Mouse (Mus musculus): ENCODE data around the gene Cpt1a. TPM values are rescaled to one million over a fixed set of nuclear protein-coding genes. Genes with fewer than 3 reads are reported as not detected.

The Cpt1a gene
- polyA plus RNA-seq, 1 experiment = 23.1 TPM

DNA sequence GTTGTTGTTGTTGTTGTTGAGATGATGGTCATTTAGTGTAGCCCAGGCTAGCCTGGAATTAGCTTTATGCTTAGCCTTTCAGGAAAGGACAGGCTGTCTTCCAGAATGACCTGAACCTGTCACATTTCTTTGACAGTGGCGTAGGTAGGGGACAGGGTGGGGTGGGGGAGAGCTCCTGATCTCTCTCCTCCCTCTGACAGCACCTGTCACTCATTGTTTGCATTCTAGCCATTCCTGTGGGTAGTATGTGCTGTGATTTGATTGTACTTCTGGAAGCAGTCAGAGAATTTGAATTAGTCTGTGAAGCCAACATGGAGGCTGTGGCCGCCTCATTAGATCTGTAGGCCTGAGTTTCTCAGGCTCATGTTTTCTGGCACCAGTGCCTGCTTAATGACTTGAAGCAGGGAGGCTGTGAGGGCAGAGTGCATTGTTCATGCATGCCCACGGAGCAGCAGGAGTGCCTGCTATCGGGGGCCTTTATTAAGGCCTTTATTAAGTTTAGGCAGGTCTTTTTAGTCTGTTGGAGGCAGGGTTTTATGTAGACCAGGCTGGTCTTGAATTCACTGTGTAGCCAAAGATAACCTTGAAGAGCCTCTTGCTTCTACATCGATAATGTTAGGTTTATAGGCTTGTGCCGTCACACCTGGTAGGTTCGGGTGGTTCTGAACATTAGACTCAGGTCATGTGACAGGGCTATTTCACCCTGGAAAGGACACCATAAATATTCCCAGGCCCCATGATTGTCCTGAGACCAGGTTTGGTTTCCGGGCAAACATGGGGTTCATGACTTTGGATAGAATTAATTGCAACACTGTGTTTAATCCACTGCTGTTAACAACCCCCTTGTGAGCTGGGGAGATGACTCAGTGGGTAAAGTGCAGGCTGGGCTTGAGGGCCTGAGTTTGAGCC lies 22.8 kb downstream of the Cpt1a start:
- DNase-seq (ENCODE audit: low read depth) = peak; percentile 74
- TF ChIP-seq POLR2A (IDR thresholded peaks at IDR 0.05; ENCODE audit: borderline replicate concordance, extremely low read depth, insufficient read depth, insufficient read length, poor library complexity, severe bottlenecking) = no peak
- no peak for TF ChIP-seq CTCF (IDR thresholded peaks at IDR 0.05; ENCODE audit: borderline replicate concordance, extremely low read depth, insufficient read depth, insufficient read length)

- no peak for DNase-seq (ENCODE audit: low read depth)
- TF ChIP-seq CTCF (IDR thresholded peaks at IDR 0.05; ENCODE audit: borderline replicate concordance, extremely low read depth, insufficient read depth, insufficient read length) (peak; percentile 9; the same call in 1 of the 2 replicates), POLR2A (IDR thresholded peaks at IDR 0.05; ENCODE audit: borderline replicate concordance, extremely low read depth, insufficient read depth, insufficient read length, poor library complexity, severe bottlenecking) (no peak)
Observed at GRCm38 (mm10) chr19:3347784-3348183, 25.6 kb downstream of the Cpt1a start.

- TF ChIP-seq POLR2A (IDR thresholded peaks at IDR 0.05; ENCODE audit: borderline replicate concordance, extremely low read depth, insufficient read depth, insufficient read length, poor library complexity, severe bottlenecking) (no peak), CTCF (IDR thresholded peaks at IDR 0.05; ENCODE audit: borderline replicate concordance, extremely low read depth, insufficient read depth, insufficient read length) (no peak)
- peak; percentile 35 for DNase-seq (ENCODE audit: low read depth)
Observed at GRCm38 (mm10) chr19:3353415-3354111, 31.4 kb downstream of the Cpt1a start.

DNA sequence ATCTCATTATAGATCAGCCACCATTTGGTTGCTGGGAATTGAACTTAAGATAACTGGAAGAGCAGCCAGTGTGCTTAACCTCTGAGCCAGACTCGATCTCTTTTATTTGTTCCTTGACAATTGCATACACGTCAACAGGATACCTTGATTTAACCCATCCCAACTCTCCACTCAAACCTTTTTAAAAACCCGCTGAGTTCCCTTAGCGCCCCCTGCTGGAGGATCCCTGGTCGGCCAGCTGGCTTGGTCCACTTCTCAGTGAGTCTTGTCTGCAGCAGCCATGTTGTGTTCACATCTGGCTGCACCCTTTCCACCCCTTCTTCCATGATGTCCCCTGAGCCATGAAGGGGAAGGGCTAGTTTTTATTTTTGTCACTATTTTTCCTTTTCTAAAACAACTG lies 33.0 kb downstream of the Cpt1a start:
- no peak for DNase-seq (ENCODE audit: low read depth)
- peak; percentile 46 for TF ChIP-seq CTCF (IDR thresholded peaks at IDR 0.05; ENCODE audit: borderline replicate concordance, extremely low read depth, insufficient read depth, insufficient read length)
- TF ChIP-seq POLR2A (IDR thresholded peaks at IDR 0.05; ENCODE audit: borderline replicate concordance, extremely low read depth, insufficient read depth, insufficient read length, poor library complexity, severe bottlenecking) = no peak

DNA sequence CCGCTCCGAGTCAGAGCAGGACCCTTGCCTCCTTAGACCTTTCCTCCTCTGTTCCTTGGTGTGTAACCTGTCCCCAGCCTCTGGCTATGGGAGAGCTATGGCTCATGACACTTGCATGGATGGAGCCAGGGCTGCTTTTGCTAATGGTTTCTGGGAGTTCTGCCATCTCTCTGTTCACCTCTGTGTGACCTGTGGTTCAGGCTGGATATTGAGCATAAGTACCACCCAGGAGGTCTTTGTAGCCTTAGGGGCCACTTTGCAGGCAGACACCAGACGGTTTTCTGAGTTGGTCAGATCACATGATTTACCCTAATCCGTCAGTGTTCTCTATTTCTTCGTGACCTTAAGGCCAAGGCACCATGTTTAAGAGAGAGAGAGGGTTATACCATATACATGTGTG lies 34.4 kb downstream of the Cpt1a start:
- DNase-seq (ENCODE audit: low read depth) = no peak
- TF ChIP-seq CTCF (IDR thresholded peaks at IDR 0.05; ENCODE audit: borderline replicate concordance, extremely low read depth, insufficient read depth, insufficient read length) = no peak
- no peak for TF ChIP-seq POLR2A (IDR thresholded peaks at IDR 0.05; ENCODE audit: borderline replicate concordance, extremely low read depth, insufficient read depth, insufficient read length, poor library complexity, severe bottlenecking)

- no peak for DNase-seq (ENCODE audit: low read depth)
- TF ChIP-seq CTCF (IDR thresholded peaks at IDR 0.05; ENCODE audit: borderline replicate concordance, extremely low read depth, insufficient read depth, insufficient read length) (no peak), POLR2A (IDR thresholded peaks at IDR 0.05; ENCODE audit: borderline replicate concordance, extremely low read depth, insufficient read depth, insufficient read length, poor library complexity, severe bottlenecking) (no peak)
Observed at GRCm38 (mm10) chr19:3357620-3358019, 35.5 kb downstream of the Cpt1a start.

GRCm38 (mm10) chr19:3359841-3360588 lies 37.9 kb downstream of the Cpt1a start:
- no peak for DNase-seq (ENCODE audit: low read depth)
- TF ChIP-seq CTCF (IDR thresholded peaks at IDR 0.05; ENCODE audit: borderline replicate concordance, extremely low read depth, insufficient read depth, insufficient read length) (no peak), POLR2A (IDR thresholded peaks at IDR 0.05; ENCODE audit: borderline replicate concordance, extremely low read depth, insufficient read depth, insufficient read length, poor library complexity, severe bottlenecking) (no peak)

DNA sequence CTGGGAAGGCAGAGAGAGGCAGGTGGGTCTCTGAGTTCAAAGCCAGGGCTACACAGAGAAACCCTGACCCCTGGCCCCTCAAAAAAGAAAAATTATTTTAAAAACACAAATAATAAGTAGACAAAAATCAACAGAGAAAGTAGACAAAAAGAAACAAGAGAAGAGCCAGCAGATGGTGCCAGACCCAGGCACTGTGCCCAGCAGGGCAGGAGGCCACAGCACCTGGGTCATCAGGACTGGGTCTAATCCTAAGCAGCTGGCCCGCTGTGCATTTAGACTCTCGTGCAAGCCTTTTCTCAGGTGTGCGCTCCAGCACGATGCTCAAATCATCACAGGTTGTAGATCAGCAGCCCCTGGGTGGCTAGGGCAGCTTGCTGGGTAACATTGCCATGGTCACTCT lies 41.4 kb downstream of the Cpt1a start:
- DNase-seq (ENCODE audit: low read depth) = no peak
- TF ChIP-seq POLR2A (IDR thresholded peaks at IDR 0.05; ENCODE audit: borderline replicate concordance, extremely low read depth, insufficient read depth, insufficient read length, poor library complexity, severe bottlenecking) (no peak), CTCF (IDR thresholded peaks at IDR 0.05; ENCODE audit: borderline replicate concordance, extremely low read depth, insufficient read depth, insufficient read length) (no peak)

DNA sequence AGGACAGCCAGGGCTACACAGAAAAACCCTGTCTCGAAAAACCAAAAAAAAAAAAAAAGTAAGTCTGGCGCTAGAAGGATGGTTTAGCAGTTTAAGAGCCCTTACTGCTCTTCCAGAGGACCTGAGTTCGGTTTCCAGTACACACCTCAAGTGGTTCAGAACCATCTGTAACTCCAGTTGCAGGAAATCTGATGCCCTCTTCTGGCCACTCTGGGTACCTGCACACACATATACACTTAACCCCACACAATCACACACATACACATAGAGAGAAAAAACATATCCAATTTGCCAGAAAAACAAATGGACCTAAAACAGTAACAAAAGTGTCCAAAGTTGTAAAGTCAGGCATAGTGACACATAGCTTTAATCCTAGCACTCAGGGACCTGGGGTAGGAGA lies 43.0 kb downstream of the Cpt1a start:
- DNase-seq (ENCODE audit: low read depth) = no peak
- TF ChIP-seq POLR2A (IDR thresholded peaks at IDR 0.05; ENCODE audit: borderline replicate concordance, extremely low read depth, insufficient read depth, insufficient read length, poor library complexity, severe bottlenecking) = no peak
- TF ChIP-seq CTCF (IDR thresholded peaks at IDR 0.05; ENCODE audit: borderline replicate concordance, extremely low read depth, insufficient read depth, insufficient read length) = no peak

DNA sequence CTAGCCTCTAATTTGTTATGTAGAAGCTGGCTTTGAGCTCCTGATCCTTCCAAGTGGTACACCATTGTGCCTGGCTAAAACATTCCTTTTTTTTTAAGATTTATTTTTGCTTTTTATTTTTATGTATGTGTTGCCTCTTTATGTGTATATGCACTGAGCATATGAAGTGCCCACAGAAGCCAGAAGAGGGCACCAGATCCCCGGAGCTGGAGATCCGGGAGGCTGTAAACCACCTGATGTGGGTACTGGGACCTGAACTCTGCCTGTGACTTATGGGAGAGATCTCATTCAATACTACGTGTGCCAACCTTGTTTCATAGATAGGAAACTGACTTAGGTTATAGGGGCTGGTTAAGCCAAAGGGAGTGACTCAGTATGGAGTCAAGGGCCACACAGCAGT lies 46.1 kb downstream of the Cpt1a start:
- no peak for TF ChIP-seq CTCF (IDR thresholded peaks at IDR 0.05; ENCODE audit: borderline replicate concordance, extremely low read depth, insufficient read depth, insufficient read length)
- TF ChIP-seq POLR2A (IDR thresholded peaks at IDR 0.05; ENCODE audit: borderline replicate concordance, extremely low read depth, insufficient read depth, insufficient read length, poor library complexity, severe bottlenecking) = no peak
- DNase-seq (ENCODE audit: low read depth) = no peak

DNA sequence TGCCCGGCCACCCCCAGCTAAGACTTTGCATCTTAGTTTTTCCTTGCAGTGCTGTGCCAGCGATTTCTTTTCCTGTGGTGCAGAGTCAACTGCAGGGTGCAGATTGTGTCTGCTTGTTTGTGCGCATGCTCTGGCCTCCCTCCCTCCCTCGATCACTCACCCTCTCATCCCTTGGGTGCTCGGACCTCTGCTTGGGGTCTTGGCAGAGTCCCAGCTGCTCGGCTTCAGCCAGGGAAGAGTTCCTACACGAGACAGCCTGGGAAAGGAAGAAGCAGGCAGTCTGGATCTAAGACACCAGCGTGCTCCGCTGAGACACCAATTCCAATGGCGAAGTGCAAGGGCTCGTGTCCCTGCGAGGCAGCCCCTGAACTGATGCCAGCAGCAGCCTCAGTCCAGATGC lies 51.2 kb downstream of the Cpt1a start:
- TF ChIP-seq POLR2A (IDR thresholded peaks at IDR 0.05; ENCODE audit: borderline replicate concordance, extremely low read depth, insufficient read depth, insufficient read length, poor library complexity, severe bottlenecking) (no peak), CTCF (IDR thresholded peaks at IDR 0.05; ENCODE audit: borderline replicate concordance, extremely low read depth, insufficient read depth, insufficient read length) (no peak)
- DNase-seq (ENCODE audit: low read depth) = no peak

Data from brain, embryonic 14.5 days (tissue).